Comparison of ENCODE assay signal across 9 mouse cellular contexts in the genomic region with DNA sequence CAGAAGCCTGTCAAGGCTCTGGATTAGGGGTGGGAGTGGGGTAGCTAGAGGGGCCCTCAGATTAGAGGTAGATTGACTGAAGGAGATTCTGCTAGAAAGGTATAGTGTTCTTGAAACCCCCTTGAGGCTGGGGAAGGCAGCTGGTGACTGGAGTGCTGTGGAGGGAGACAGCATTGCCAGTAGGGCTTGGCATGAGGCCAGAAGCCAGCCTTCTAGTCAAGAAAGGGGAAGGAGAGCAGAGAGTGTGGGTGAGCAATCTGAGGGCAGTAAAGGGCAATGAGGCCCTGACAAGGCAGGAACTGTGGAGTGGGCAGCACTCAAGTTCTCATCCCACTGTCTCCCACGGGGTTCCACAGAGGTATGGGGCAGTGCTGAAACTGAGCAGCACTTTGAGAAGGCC. TPM values are rescaled to one million over a fixed set of nuclear protein-coding genes. Genes with fewer than 3 reads are reported as not detected.
DNase-seq lines count a peak whose midpoint lies in the region; ATAC-seq and TF ChIP-seq lines count a peak whose summit lies in the region.
"Had no signal": no experiment of that assay in that cellular context is flagged by ENCODE, and none has a peak within 500 bp of the region (broad histone marks: within the 10 kb centered on the region; RNA-seq: fewer than 3 reads in every experiment).

No protein-coding gene starts in this region.

- 50% methylated on average over 1 of the region's 1 CpGs for WGBS in kidney, postnatal 0 days
- WGBS in kidney, embryonic 15.5 days = 56% methylated on average over 1 of the region's 1 CpGs
- WGBS in lung, embryonic 16.5 days = 20% methylated on average over 1 of the region's 1 CpGs
- 71% methylated on average over 1 of the region's 1 CpGs for WGBS in forebrain, embryonic 16.5 days

- H3K4me2 ChIP-seq in kidney, postnatal 0 days (ENCODE audit: low read length) = no peak overlapping the region
- H3K4me2 ChIP-seq in kidney, embryonic 15.5 days = no peak overlapping the region
- H3K4me2 ChIP-seq in lung, embryonic 16.5 days (ENCODE audit: low read depth, low read length) = no peak overlapping the region
- H3K4me2 ChIP-seq in forebrain, embryonic 16.5 days (ENCODE audit: low read length) = no peak overlapping the region

- no peaks in the 10 kb centered on the region for H3K36me3 ChIP-seq in kidney, postnatal 0 days (ENCODE audit: insufficient read depth, low read length)
- H3K36me3 ChIP-seq in kidney, embryonic 15.5 days = no peaks in the 10 kb centered on the region
- no peaks in the 10 kb centered on the region for H3K36me3 ChIP-seq in lung, embryonic 16.5 days (ENCODE audit: control insufficient read depth, insufficient read depth, low read length)
- no peaks in the 10 kb centered on the region for H3K36me3 ChIP-seq in forebrain, embryonic 16.5 days (ENCODE audit: control insufficient read depth, insufficient read depth)

- no peaks in the 10 kb centered on the region for H3K9me3 ChIP-seq in kidney, postnatal 0 days (replicated peaks; ENCODE audit: low read length)
- H3K9me3 ChIP-seq in kidney, embryonic 15.5 days (replicated peaks) = no peaks in the 10 kb centered on the region
- no peaks in the 10 kb centered on the region for H3K9me3 ChIP-seq in lung, embryonic 16.5 days (ENCODE audit: control insufficient read depth, low read length)
- no peaks in the 10 kb centered on the region for H3K9me3 ChIP-seq in forebrain, embryonic 16.5 days (ENCODE audit: control insufficient read depth, low read length)

- H3K27ac ChIP-seq in kidney, postnatal 0 days = no peak overlapping the region
- H3K27ac ChIP-seq in kidney, embryonic 15.5 days = no peak overlapping the region
- no peak overlapping the region; the same call in 1 of the 2 replicates for H3K27ac ChIP-seq in lung, embryonic 16.5 days (ENCODE audit: low read length)
- H3K27ac ChIP-seq in forebrain, embryonic 16.5 days (ENCODE audit: low read length) = no peak overlapping the region

- ATAC-seq in kidney, postnatal 0 days (replicated peaks; ENCODE audit: low FRiP score, low read depth) = peak; percentile 43; the same call in 1 of the 2 replicates
- no peak; the same call in 1 of the 2 replicates for ATAC-seq in kidney, embryonic 15.5 days (replicated peaks; ENCODE audit: low FRiP score)
- ATAC-seq in lung, embryonic 16.5 days (ENCODE audit: low read depth) = peak; percentile 82
- ATAC-seq in forebrain, embryonic 16.5 days = no peak

- H3K9ac ChIP-seq in kidney, postnatal 0 days (ENCODE audit: low read depth, low read length) = no peak overlapping the region
- H3K9ac ChIP-seq in kidney, embryonic 15.5 days = no peak overlapping the region
- no peak overlapping the region for H3K9ac ChIP-seq in lung, embryonic 16.5 days (ENCODE audit: low read length)
- H3K9ac ChIP-seq in forebrain, embryonic 16.5 days (replicated peaks; ENCODE audit: low read depth, low read length) = no peak overlapping the region

- no peak for TF ChIP-seq CTCF in kidney, postnatal 0 days (IDR thresholded peaks at IDR 0.05; ENCODE audit: low read depth)

- peak; percentile 47 for DNase-seq in kidney, postnatal 0 days (ENCODE audit: low spot score)
- DNase-seq in urinary bladder, postnatal 14 days (ENCODE audit: low spot score) = peak; percentile 31
- DNase-seq in urinary bladder, adult 18-20 months (ENCODE audit: low spot score in 2 of 2) = no peak
- DNase-seq in heart, adult 8-10 months (ENCODE audit: low spot score) = peak; percentile 31
- no peak for DNase-seq in T-cell, adult 2 months (ENCODE audit: low spot score)

- no peaks in the 10 kb centered on the region for H3K27me3 ChIP-seq in kidney, postnatal 0 days (ENCODE audit: insufficient read depth, low read length)
- H3K27me3 ChIP-seq in kidney, embryonic 15.5 days = no peaks in the 10 kb centered on the region
- H3K27me3 ChIP-seq in lung, embryonic 16.5 days (ENCODE audit: control insufficient read depth, insufficient read depth, low read depth, low read length) = no peaks in the 10 kb centered on the region
- no peaks in the 10 kb centered on the region for H3K27me3 ChIP-seq in forebrain, embryonic 16.5 days (replicated peaks; ENCODE audit: control insufficient read depth, insufficient read depth, low read length)

- H3K4me1 ChIP-seq in kidney, postnatal 0 days (replicated peaks; ENCODE audit: insufficient read depth, low read length) = no peaks in the 10 kb centered on the region
- H3K4me1 ChIP-seq in kidney, embryonic 15.5 days = peaks cover 8% of the 10 kb centered on the region; the same call in 1 of the 2 replicates
- H3K4me1 ChIP-seq in lung, embryonic 16.5 days (replicated peaks; ENCODE audit: control insufficient read depth, insufficient read depth, low read length) = peaks cover 12% of the 10 kb centered on the region
- no peaks in the 10 kb centered on the region for H3K4me1 ChIP-seq in forebrain, embryonic 16.5 days (replicated peaks; ENCODE audit: control insufficient read depth, insufficient read depth, low read length)

- no peak overlapping the region for H3K4me3 ChIP-seq in kidney, postnatal 0 days (replicated peaks; ENCODE audit: low read depth, low read length)
- H3K4me3 ChIP-seq in kidney, embryonic 15.5 days (replicated peaks) = no peak overlapping the region
- H3K4me3 ChIP-seq in lung, embryonic 16.5 days (ENCODE audit: low read length) = no peak overlapping the region
- no peak overlapping the region for H3K4me3 ChIP-seq in forebrain, embryonic 16.5 days (replicated peaks; ENCODE audit: low read length)

RNA-seq across cellular contexts. Expression of gene Gpr35, which starts 22.2 kb away (rescaled TPM):
- 0.19 and 0.42 TPM in 2 replicates for polyA plus RNA-seq in kidney, postnatal 0 days (2015; fragmentation: Nextera tagmentation; extraction: Ambion mirVana)
- 0.55 and 0.56 TPM in 2 replicates for polyA plus RNA-seq in kidney, embryonic 15.5 days (2015; fragmentation: Nextera tagmentation; extraction: Ambion mirVana)
- total RNA-seq in heart, adult 8-10 months (2022) = 1 to 10 TPM in 1 of 4 experiments, under 1 TPM in 3; 0.19 to 1.3 (median 0.47) TPM
- 0.46 and 0.52 TPM in 2 replicates for polyA plus RNA-seq in lung, embryonic 16.5 days (2015; fragmentation: Nextera tagmentation; extraction: Ambion mirVana)
- 0.35 and 0.75 TPM in 2 replicates for polyA plus RNA-seq in forebrain, embryonic 16.5 days (2015; fragmentation: Nextera tagmentation; extraction: Ambion mirVana)

RNA-seq across cellular contexts. Expression of gene Aqp12, which starts 33.3 kb away (rescaled TPM):
- not detected in 2 replicates for polyA plus RNA-seq in kidney, postnatal 0 days (2015; fragmentation: Nextera tagmentation; extraction: Ambion mirVana)
- not detected in 2 replicates for polyA plus RNA-seq in kidney, embryonic 15.5 days (2015; fragmentation: Nextera tagmentation; extraction: Ambion mirVana)
- total RNA-seq in heart, adult 8-10 months (2022) = not detected
- not detected in 2 replicates for polyA plus RNA-seq in lung, embryonic 16.5 days (2015; fragmentation: Nextera tagmentation; extraction: Ambion mirVana)
- polyA plus RNA-seq in forebrain, embryonic 16.5 days (2015; fragmentation: Nextera tagmentation; extraction: Ambion mirVana) = not detected in 2 replicates
- polyA plus RNA-seq: neural tube, embryonic 14.5 days had no signal

RNA-seq across cellular contexts. Expression of gene Capn10, which starts 38.7 kb away (rescaled TPM):
- polyA plus RNA-seq in kidney, postnatal 0 days (2015; fragmentation: Nextera tagmentation; extraction: Ambion mirVana) = 31.0 and 32.2 TPM in 2 replicates
- 32.6 and 37.2 TPM in 2 replicates for polyA plus RNA-seq in kidney, embryonic 15.5 days (2015; fragmentation: Nextera tagmentation; extraction: Ambion mirVana)
- 1 to 10 TPM; 4.9 to 7.4 (median 6.7) TPM for total RNA-seq in heart, adult 8-10 months (2022)
- polyA plus RNA-seq in lung, embryonic 16.5 days (2015; fragmentation: Nextera tagmentation; extraction: Ambion mirVana) = 27.5 and 29.2 TPM in 2 replicates
- polyA plus RNA-seq in forebrain, embryonic 16.5 days (2015; fragmentation: Nextera tagmentation; extraction: Ambion mirVana) = 64.4 and 65.5 TPM in 2 replicates

Comparison
In these comparisons a context has a peak if more than half of its experiments do, and no peak if none do; other contexts are left out.
1. ATAC-seq: peak in kidney, postnatal 0 days (single experiment) and lung, embryonic 16.5 days (single experiment); none in kidney, embryonic 15.5 days (single experiment) and forebrain, embryonic 16.5 days (single experiment).
2. DNase-seq: peak in kidney, postnatal 0 days (single experiment), urinary bladder, postnatal 14 days (single experiment) and heart, adult 8-10 months (single experiment); none in urinary bladder, adult 18-20 months (0 of 2) and T-cell, adult 2 months (single experiment).